Mouse (Mus musculus) right cerebral cortex, postnatal 4 days (tissue): ENCODE results near the gene Cds1.
"Not testable (repeated sequence)": the region's sequence is repeated elsewhere in the genome, so short reads cannot be mapped to it uniquely, and the experiment has no call there.

ENCODE experiments used
- DNase-seq: peaks from one replicate; pipeline ENCODE4 v3.0.0-alpha.2; 2022

Cds1 gene

DNA sequence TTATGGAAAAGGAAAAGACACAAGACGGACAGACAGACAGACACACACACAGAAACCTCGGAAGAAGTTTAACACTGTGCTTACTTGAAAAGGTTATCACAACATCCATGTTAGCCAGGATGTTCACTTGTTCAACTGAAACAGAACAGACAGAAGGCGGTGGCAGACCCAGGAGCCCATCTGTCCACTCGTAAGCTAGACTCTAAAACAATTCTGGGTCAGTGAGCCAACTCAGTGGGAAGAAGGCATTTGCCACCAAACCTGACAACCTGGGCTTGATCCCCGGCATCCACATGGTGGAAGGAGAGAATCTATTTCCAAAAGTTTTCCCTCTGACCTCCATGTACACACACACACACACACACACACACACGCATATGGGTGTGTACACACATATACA is 67.1 kb downstream of the Cds1 start:
- no peak for DNase-seq

DNA sequence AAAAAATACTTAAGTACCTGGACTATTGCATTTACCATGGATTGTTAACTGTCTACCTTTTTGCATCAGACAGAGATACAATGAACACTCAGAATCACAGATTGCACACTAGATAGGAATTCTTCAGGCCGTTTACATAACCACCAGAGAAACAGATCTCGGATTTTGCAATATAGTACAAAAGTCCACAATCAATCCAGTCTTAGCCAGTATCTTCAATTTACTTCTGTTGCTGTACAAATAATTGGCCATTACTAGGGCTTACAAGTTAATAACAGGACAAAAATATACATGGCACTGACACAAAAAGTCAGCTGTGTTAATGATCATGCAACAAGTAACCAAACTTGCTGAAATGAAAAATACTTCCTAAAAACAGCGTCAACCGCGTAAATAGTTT is 68.1 kb downstream of the Cds1 start:
- no peak for DNase-seq

GRCm38 (mm10) chr5:101833875-101834274 is 68.9 kb downstream of the Cds1 start:
- no peak for DNase-seq

DNA sequence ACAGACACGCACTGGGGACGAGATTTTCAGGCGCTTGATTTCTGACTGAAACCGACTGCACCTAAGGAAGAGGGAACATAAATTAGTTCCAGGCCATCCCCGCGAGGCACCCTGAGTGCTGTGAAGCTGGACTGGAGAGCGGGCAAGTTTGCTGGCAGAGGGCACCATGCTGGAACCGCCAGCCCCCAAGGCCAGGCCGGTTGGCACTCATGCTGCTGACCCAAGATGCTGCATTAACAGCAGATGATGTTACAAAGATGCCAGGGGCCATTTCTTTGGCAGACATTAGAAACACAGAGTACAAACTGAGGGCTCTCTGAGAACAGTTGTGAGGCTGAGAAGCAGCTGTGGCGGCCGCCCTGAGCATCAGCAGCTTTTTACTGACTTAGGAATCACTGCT is 71.3 kb downstream of the Cds1 start:
- no peak for DNase-seq

DNA sequence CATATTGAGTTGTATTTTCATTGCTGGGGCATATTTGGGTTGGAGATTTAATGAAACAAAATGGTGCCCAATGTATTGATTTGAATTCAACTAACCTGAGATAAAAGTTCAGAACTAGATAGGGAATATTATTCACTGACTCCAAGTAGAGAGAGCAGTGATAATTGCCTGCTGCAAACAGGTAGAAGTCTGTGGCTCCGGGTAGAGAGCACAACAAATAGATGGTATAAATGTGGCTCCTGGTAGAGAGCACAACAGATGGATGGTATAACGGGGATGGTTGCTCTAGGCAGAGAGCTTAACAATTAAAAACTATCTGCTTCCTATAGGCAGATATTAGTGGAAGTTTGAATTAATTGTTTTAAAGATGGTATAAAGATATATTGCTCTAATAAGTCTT is 72.7 kb downstream of the Cds1 start:
- not testable (repeated sequence) for DNase-seq

DNA sequence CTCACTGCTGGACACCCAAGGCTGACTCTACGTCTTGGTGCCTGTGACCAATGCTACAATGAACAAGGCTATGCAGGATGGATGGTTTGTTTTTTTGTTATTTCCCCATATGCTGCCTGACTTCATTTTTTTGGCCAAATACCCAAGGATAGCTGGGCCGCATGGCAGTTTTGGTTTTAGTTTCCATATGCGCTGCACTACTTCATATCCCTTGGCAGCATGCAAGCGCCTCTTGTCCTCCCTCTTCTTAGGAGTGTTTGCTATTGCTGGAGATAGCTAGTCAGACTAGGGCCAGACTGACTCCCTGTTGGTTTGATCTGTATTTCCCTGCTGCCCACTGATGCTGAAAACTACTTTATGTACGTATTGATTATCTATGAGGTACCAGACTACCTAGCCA is 75.5 kb downstream of the Cds1 start:
- DNase-seq, result no peak

- no peak for DNase-seq
Observed at GRCm38 (mm10) chr5:101845011-101845410, 80.1 kb downstream of the Cds1 start.

GRCm38 (mm10) chr5:101845930-101846329 is 81.0 kb downstream of the Cds1 start:
- no peak for DNase-seq

GRCm38 (mm10) chr5:101847323-101847722 is 82.4 kb downstream of the Cds1 start:
- no peak for DNase-seq

DNA sequence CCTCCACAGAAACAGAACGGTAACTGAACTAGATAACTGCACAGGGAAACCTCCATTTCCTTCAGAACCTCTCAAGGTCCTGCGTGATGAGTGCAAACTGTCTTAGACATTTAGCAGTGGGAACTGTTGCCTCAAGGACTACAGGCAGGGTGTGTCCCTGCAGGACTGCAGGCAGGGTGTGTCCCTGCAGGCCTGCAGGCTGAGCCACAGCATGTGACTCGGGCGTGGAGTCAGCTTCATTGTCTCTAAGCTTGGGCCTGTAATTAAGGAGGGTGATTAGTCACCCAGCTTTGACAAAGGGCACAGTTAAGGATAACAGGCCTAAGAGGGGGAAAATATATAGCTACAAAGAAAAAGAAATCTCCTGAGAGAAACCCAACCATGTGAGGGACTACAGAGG is 82.8 kb downstream of the Cds1 start:
- no peak for DNase-seq

- no peak for DNase-seq
Observed at GRCm38 (mm10) chr5:101851133-101851532, 86.2 kb downstream of the Cds1 start.

DNA sequence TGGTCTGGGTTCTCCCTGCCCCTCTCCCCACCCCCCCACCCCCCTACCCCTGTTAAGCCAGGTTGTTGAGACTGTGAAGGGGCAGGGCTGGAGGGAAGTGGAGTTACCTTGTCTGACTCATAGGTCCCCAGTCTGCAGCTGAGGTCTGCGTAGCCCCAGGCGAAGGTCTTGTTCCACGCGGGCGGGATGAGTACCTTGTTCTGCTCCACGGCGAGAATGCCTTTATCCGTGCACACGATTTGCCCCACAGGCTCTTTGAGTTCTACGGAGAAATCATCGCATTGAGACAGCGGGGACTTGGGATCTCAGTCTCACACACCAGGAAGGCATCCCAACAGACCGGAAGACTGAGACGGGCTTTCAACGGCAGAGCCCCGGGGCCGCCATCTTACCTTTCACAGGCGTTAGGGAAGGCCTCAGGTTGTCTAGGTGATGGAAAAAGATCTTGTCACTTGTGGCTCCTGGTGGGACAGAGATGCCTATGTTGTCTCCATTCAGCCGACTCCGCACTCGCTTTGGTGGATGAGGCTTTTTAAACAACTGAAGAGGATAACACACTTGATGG is 87.3 kb downstream of the Cds1 start:
- no peak for DNase-seq

GRCm38 (mm10) chr5:101854100-101854499 is 89.2 kb downstream of the Cds1 start:
- DNase-seq, result no peak

DNA sequence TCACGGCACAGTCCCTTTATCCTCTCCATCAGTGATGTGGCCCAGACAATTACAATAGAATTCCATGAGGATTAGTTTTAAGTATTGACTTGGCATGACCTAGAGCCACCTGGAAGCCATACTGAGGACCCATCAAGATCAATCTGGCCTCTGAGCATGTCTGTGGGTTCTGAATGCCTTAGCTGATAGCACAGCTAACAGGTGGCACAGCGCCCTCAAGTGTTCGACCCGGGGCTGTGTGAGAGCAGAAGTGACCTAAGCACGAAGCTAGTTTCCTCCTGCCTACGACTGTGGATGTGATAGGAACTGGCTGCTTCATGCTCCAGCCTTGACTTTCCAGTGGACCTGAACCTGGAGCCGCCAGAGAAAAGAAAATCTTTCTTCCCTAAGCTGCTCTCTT is 89.7 kb downstream of the Cds1 start:
- DNase-seq, result no peak

GRCm38 (mm10) chr5:101855475-101855874 is 90.5 kb downstream of the Cds1 start:
- DNase-seq, result no peak

GRCm38 (mm10) chr5:101858891-101859436 is 94.0 kb downstream of the Cds1 start:
- DNase-seq, result no peak

DNA sequence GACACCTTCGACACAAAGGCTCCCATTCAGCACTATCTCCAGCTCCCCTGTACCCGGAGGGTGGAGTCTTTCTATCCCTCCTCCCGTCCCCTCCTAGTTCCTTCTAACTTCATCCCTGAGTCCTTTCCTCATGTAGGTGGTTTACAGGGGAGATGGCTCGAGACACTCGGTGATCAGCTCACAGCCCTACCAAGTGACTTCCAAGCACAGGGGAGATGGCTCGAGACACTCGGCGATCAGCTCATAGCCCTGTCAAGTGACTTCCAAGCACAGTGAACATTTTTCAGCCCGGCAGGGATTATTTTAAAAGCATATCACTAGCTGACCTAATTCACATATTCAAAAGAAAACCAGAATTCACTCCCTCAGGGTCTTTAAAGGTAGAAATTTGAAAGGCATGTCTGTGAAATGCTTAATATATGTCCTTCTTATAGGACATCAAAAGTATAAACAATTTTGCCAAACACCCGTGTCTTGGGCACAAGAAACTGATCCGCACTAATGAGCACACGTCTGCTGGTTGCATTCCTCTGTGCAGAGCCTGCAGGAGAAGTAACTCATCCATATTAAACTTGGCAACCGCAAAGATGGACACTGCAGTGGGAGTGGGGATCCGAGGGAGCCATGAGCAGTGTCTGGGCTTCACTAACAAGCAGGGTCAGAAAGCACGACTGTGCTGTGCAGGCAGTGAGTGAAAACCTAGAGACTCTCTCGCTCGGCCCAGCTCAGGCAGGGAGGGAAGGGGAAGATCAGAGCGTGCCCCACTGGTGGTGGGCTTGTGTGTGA is 97.0 kb downstream of the Cds1 start:
- DNase-seq, result no peak

- DNase-seq, result no peak
Observed at GRCm38 (mm10) chr5:101862651-101863050, 97.7 kb downstream of the Cds1 start.

- no peak for DNase-seq
Observed at GRCm38 (mm10) chr5:101863946-101864345, 99.0 kb downstream of the Cds1 start.

DNA sequence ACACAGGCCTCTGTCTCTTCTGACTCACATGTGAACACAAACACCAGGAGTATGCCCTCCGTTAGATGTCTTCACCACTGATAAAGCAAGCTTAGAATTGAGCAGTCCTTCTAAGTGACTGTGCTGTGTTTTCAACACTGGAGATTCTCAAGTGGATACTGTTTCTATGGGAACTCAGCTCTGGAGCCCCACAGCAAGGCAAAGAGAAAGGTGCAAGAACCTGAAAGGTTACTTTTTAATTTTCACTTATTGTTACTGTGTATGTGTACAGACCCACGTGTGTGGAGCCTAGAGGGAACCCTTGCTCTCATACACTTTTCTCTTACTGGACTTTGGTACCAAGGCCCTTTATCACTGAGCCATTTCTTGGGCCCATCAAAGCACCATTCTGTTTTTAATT is 101.8 kb downstream of the Cds1 start:
- no peak for DNase-seq
